Mouse (Mus musculus): ENCODE data around the gene Mroh9.

Gene Mroh9

DNA sequence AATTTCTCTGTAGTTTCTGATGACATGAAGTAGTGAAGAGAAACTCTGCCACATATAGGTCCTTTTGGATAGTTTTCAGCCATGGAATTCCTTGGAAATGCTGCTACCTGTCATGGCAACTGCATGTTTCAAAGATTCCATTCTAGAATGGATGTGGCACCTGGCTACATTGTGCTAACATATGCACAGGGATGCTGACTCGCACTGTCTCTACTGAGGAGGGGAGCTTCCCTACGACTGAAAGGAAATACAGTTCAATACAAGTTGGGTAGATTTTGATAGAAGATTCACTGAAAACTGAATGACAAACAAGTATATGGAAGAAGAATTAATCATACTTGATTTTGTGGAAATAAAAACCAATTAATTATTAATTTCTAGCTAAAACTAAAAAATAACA, at the start of gene Mroh9:
Mroh9 (minus strand) TSS at position 101 of the 400 bp plus-strand sequence.
- DNase-seq (ENCODE audit: low spot score) = no peak

DNA sequence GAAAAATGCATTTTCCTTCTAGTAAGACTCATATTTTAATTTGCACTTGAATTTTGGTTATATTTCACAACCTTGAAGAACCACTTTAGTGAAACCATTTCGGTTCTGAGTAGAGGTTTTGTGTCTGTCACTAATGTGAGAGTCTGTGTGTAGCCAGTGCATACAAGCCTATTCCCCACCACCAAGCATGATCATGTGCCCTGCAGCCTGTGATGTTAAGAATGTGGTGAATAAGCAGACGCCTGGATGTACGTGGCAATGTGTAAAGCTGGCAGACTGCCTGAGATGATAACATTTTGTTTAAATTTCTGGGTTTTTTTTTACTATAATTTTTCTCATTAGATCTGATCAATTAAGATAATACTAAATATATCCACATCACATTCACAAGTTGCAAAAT, 44.5 kb upstream of the Mroh9 start:
- no peak for DNase-seq (ENCODE audit: low spot score)

DNA sequence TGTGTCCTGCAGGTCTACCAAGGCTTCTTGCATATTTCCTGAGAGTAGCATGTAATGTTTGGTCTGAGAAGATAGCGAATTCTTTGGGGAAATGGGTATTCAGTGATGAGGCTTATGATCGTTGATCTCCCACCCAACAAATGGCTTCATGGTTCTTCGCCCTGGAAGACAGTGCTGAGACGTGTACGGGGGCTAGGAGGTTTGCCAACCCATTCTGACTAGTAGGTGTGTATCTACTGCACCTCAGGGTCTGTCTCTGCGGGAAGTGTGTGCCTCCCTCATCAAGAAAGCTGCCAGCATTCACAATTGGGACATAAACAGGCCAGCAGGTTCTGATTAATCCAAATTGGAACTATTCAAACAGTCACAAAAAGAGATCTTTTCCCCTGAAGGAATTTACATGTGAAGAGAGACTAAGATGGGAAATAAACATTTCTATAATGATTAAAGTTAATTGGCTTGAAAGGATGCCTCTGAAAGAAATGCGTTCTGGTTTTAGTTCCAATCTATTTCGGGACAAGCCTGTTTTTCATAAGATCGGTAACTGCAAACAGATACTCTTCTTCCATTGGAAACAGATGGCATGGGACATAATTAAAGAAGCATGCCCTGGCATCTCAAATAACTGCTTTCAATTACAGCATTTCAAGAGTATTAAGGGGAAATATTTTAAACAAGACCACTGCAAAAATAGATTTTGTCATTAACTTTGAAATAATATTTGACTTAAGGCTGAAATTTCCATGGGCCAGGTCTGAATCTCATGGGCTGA, 43.8 kb upstream of the Mroh9 start:
- no peak for DNase-seq (ENCODE audit: low spot score)

DNA sequence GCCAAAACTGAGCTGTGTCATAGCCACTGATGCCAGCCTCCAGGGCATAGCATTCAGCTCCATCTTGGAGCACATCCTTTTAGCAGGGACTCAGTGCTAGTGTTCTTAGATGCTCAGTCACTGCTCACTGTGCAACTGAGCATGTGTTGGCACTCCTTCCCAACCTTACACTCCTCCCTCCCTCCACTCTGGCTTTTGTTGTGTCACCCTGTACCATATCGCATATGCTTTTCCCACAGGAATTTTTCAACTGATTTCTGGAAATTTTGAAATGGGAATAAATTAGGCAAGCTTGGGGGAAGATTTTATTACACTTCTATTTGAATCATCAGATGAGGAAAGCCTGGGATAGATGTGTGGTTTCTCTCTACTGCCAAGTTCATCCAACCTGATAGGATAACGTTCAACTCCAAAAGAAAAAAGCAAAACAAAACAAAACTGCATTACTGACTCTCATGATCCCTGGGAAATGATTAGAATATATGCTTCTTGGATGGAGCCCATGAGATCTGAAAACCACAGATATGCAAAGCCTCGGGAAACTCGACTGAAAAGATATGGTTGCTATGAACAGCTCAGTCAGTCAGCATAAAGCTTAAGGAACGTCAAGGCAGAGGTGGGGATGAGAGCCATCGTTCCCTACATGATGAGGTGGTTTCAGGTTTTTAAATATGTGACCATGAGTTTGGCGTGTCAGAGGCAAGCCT, 40.9 kb upstream of the Mroh9 start:
- no peak for DNase-seq (ENCODE audit: low spot score)

DNA sequence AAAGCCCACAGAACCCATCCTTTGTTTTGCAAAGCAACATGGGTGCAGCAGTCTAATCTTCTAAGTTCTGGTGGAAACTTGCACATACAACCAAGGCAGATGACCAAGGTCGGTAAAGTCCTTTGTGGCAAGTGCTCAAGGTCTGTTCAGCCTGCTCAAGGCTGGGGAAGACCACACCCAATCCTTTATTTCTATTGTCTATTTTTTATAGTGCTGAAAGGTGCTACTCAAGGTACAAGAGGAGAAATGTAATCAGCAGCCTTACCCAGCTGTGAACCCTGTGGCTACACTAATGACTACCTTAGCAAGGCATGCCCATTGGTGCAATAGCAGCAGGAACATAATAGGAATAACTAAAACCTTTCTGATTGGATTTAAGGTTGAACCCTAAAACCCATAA, 36.9 kb upstream of the Mroh9 start:
- no peak for DNase-seq (ENCODE audit: low spot score)

DNA sequence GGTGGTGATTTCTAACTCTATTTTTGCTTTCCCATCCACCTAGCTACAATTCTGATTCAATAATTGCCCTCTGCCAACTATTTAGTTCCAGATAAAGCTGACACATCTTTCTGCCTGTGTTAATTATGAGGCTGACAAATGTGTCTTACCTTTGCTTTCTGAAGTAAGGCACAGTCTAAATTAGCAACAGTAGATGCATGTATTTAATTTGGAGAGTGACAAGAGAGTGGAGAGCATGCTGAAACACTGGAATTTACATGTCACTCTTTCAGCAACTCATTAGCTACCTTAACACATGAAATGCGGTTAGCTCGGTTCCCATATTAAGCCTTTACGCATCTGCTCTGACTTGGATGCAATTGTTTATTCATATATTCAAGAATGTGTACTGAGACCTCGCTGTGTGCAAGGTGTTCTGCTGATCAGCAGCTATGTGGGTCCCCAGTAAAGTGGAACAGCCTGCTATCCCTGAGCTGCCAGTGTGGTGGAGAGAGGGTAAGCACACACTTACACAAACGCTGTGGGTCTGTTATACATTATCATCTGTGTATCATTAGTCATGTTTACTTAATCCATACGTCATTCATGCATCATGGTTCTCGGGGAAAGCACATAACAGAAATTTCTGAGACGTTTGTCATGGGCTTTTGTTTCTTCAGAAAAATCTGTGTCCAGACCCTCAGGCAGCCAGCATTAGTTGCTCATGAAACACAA, 28.1 kb upstream of the Mroh9 start:
- DNase-seq (ENCODE audit: low spot score) = no peak

DNA sequence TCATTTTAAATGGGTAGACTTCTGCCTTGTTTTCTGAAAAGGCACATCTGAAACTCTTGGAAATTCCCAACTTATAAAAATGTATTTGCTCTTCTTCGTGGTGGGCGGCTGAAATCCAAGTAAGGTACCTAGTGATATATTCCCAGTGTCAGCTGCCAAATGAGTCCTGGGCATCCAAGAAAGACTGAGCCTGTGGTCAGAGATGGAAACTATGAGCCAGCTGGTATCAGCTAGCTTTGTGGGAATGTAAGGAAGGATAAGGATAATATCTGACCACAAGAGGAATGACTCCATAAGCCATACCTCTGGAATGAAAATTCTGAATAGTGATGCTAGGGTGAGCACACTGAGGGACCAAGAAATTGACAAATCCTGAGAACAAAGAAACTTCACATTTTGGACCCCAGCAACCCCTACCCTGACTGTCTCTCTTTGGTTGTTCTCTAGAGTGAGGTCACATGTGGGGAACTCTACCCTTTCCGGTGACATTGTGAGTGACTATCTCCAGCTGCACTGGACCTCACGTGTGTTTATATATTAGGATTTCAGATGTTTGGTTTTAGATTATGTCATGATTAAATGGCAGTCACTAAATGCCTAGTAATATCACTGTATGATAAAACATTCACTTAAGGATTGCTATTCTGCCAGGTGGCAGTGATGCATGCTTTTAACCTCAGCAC, 27.2 kb upstream of the Mroh9 start:
- no peak for DNase-seq (ENCODE audit: low spot score)

DNA sequence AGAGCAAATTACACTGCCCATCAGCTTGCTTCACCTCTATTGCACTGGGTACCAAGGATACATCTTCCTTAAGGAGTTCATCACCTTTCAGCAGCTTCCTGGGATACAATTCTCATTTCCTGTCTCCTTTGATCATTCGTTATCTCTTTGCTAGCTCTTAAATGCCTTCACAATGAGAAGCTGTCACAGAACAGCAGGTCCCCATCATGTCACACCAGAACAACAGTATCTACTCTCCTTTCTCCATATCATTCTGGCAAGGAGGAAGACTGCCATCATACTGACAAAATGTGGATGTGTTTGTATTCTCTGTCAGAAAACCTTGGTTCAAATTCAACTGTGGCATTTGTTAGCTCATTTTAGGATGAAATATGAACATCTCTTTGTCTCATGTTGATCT, 19.5 kb upstream of the Mroh9 start:
- no peak for DNase-seq (ENCODE audit: low spot score)

DNA sequence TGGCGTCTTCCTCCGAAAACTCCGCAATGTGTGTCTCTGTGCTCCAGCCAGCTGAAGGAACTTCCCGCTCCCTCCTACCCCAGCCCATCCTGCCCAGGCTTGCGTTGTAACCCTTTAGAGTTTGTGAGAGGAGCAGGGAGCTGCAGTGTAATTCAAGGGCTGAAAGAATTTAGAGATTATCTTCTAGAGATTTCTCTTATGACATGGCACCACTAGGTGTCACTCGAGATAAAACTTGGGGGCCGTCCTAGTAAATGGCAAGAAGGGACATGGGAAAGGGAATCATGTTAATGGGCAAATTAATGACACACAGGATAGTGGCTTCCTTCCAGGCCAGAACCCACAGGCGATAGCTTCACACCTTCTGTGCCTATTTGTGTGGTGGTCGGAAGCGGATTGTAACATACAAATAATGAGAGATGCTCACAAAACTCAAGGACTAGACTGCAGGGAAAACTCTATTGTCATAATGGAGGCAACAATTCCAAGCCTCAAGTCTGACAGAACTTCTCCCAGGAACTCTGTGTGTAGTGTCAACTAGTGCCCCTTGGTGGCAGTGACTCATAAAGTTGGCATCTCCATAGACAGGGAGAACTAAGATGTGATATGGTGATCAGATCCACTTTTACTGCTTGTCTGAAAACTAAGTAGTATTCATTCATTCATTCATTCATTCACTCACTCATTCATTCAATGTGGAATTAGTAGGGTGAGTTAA, 6.1 kb upstream of the Mroh9 start:
- DNase-seq (ENCODE audit: low spot score) = no peak

DNA sequence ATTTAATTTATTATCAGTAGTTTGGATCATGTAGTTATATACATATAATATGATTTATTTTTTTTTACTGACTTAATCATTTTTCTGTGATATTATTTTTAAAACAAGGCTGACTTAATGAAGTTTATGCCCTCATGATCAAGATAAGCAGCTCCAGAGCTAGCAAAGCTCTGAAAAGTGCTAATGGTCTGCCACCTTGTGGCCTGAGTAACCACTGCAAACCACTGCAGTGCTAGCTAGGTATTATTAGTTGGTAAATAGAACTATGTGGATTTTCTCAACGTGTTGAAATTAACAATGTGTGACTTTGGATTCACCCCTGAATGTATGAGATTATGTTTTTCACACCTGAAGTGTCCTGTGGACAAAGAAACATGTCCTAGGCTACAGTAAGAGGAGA, 15.0 kb downstream of the Mroh9 start:
- DNase-seq (ENCODE audit: low spot score) = no peak

DNA sequence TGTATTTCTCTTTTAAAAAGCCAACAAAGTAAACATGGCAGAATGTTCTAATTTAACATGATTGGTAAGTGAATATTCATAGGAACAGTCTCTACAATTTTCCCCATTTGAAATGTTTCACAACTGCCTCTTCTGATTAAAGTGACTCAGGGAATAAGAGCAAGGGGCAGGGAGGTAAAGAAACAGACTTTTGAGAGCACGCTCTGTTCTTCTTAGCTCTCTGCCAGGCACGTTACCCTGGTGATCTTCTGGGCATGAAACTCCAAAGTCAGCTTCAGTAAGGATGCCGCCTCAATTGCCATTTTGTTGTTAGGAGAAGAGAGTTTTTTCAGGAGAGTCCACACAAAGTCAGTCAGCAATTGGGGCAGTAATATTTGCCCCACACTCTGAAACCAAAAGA, 25.1 kb downstream of the Mroh9 start:
- no peak for DNase-seq (ENCODE audit: low spot score)

DNA sequence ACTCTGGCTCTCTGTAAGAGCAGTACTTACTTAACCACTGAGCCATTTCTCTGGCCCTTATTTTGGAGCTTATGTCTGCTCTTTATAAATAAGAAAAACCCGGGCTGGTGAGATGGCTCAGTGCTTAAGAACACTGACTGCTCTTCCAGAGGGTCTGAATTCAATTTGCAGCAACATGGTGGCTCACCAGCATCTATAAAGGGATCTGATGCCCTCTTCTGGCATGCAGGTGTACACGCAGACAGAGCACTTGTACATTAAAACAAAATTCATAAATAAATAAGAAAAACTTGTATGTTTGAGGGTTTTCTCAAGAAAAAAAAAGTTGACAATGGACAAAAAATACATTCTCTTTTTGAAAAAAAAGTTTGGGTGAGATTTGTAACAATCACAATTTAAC, 28.1 kb downstream of the Mroh9 start:
- no peak for DNase-seq (ENCODE audit: low spot score)

DNA sequence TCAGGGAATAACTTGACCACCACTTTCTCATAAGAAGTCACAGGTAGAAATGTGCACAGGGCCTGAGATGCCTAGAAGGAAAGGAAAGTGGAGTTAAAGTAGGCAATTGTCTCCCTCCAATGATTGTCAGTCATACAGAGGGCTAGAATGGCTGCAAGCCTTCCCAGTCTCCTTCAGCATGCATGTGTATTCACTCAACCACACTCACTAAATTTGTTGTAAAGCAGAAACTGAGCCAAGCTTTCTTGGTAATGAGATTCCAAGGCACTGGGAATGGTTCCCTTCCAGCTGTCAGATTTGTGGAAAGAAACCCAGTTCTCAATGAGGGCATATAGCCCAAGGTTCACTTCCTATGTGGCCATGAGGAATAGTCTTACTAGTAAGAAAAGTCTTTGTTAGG, 29.8 kb downstream of the Mroh9 start:
- no peak for DNase-seq (ENCODE audit: low spot score)

DNA sequence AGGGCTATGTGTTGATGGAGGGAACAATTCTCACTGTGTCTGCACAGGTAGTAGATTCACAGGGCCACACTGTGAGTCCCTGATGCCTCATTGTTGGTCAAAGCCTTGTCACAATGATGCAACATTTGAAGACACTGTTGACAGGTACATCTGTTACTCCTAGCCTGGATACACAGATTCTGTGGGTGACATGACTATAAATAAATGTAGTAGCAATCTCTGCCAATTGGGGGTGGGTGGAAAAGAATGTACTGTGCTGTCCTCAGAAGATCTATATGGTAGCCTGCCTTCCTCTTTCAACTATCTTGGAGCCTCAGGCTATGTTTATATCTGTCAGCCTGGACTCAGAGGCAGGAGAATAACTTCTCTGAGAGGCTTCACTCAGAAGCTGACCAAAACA, 62.4 kb downstream of the Mroh9 start:
- DNase-seq (ENCODE audit: low spot score) = no peak

DNA sequence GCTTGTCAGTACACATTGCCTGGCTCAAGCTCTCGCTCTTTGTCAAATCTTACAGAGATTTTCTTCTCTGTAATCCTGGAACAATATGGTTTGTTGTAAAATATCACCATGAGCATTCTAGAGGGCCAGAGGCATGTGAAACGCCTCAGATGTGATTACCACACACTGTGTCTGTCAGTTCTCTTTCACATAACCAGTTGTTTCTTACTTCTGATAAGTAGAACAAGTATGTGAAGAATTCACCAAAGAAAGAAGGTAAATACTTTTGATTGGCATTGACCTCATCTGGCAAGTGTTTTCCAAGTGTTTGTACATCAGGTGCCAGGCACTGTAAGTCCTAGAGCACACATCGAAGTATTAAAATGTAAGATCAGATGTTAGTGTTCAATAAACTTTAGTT, 76.2 kb downstream of the Mroh9 start:
- no peak for DNase-seq (ENCODE audit: low spot score)

DNA sequence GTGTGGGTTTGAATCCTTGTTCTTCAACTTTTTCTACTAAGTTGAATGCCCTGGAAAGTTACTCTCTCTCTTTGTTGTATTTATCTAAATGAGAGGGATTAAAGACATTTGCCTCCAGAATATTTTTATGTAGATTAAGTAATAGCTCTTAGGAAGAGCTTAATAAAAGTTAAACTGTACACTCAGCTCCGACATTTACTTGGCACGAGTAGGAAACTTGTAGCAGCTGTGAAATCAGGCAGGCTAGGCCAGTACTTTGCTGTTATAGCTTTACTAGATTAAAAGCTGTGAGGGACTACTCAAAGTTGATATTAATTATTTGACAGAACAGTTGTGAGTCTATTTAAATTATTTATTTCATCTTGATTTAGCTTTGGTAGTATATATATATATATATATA, 82.0 kb downstream of the Mroh9 start:
- DNase-seq (ENCODE audit: low spot score) = no peak

DNA sequence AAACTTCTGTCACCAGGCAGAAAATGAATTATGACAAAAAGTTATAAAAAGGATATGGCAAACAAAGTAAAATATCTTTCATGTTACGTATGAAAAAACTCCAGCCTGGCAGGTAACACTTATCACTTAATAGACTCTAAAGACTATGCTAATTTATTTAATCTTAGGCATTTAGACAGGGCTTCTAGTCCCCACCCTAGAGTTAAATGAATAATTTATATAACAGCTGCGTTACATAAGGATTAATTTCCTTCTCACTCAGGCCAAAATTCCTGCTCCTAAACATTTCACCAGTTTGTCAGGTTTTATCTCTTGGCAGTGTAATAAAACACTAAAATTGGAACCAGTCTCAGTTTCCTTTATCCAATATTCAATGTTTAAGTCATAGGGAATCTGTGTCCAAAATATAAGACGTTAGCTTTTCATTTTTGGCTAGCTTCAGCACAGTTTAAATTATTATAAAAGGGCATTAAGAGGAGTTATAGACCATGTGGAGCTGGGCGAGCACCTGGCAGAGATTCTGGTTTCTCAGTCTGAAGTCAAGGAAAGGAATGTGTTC, 84.1 kb downstream of the Mroh9 start:
- no peak for DNase-seq (ENCODE audit: low spot score)

DNA sequence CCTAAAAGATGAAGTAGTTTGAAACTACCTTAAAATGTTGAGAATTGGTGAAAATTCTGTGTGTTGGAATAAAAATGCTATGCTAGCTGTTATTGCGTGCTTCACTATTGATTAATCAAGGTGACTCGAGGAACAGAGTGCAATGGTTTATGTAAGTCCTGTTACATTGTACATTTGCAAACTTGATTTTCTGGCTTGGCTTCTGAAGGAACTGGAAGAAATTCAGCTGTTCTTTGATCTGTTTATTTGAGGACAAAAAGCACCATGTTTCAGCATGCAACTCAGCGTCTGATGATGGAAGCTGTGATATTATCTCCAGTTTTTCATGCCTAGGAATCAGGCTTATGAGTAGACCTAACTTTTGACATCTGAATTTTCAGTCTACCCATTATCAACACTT, 97.9 kb downstream of the Mroh9 start:
- DNase-seq (ENCODE audit: low spot score) = no peak

DNA sequence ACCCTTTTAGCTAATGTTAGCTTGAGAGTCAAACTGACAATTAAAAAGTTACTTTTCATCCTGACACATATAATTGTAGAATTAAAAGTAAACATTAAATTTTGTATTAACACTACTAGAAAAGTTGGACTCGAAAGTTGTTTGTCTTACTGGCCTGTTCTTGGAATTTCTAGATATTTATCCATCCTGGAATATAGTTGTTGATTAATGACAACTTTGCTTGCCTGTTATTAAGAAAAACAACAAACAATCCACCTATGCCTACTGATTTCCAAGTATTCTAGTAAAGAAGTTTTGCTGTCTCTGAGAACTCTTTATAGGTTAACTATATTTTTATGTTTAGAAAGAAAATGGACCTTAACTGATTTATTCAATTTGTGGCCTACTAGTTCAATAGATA, 98.7 kb downstream of the Mroh9 start:
- DNase-seq (ENCODE audit: low spot score) = no peak

DNA sequence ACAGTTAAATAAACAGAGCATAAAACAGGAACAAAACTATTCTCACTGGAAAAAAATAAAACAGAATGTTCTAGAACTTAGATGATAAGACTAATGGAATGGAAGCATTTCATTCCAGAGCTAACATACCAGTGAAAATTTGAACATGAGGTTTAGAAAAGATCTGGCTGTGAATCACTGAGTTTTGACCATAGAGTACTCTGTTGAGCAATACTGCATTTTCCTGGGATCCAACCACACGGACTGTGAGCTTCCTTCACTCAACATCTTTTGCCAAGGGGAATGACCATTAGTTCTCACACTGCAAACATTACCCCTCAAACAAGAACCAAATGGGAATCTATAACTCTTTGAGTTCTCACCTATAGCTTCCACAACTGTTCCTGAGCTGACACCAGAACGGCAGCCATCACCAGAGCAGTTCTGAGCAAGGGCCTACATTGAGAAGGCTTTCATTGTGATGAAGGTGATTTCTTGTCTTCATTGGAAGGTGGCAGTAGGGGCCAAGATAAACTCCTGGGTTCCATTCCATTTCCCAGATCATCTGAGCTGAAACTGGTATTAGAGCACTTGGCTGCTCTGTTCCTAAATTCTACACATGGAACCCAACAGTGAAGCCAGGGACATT, 99.2 kb downstream of the Mroh9 start:
- DNase-seq (ENCODE audit: low spot score) = no peak

DNA sequence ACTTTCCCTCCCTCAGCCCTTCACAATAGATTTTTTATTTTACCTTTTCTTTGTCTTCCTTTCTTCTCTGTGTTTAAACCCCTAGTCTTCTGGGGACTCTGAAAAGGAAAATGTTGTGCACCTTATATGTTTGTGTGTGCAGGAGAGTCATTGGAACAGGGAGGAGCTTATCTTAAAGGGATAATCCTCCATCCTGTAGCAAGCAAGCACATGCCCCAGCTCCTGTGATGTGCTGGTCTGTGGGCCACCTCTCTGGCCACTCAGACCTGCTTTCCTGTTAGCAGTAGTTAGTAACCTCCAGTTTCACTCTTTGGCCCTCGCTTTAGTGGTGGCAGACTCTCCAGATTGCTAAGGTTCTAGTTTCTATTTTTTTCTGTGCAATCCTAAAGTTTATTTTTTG, 101.0 kb downstream of the Mroh9 start, which contains the start of gene Fmo3:
Fmo3 (minus strand) TSS at position 101 of the 400 bp plus-strand sequence.
- no peak for DNase-seq (ENCODE audit: low spot score)

All from c-Kit-positive CD71-positive TER-119-positive erythroid progenitor cells, embryonic 14.5 days (primary cell).